Mouse (Mus musculus): ENCODE data around the gene Ccdc51.
"Not testable (repeated sequence)": the region's sequence is repeated elsewhere in the genome, so short reads cannot be mapped to it uniquely, and the experiment has no call there.

Gene Ccdc51

GRCm38 (mm10) chr9:109120956-109121355 is 38.7 kb downstream of the Ccdc51 start:
- no peak for DNase-seq (ENCODE audit: low read depth in 1 of 2, low spot score in 2 of 2)

GRCm38 (mm10) chr9:109122553-109123085 is 40.3 kb downstream of the Ccdc51 start:
- DNase-seq (ENCODE audit: low read depth in 1 of 2, low spot score in 2 of 2): no peak

- DNase-seq (ENCODE audit: low read depth in 1 of 2, low spot score in 2 of 2): no peak
These were observed 41.0 kb downstream of the Ccdc51 start for GRCm38 (mm10) chr9:109123266-109123665.

- no peak for DNase-seq (ENCODE audit: low read depth in 1 of 2, low spot score in 2 of 2)
These were observed 41.9 kb downstream of the Ccdc51 start for GRCm38 (mm10) chr9:109124164-109124563.

GRCm38 (mm10) chr9:109125043-109125442 is 42.8 kb downstream of the Ccdc51 start:
- DNase-seq (ENCODE audit: low read depth in 1 of 2, low spot score in 2 of 2): no peak

- DNase-seq (ENCODE audit: low read depth in 1 of 2, low spot score in 2 of 2): no peak
These were observed 43.2 kb downstream of the Ccdc51 start for GRCm38 (mm10) chr9:109125481-109125880.

GRCm38 (mm10) chr9:109127076-109127475 is 44.8 kb downstream of the Ccdc51 start:
- no peak for DNase-seq (ENCODE audit: low read depth in 1 of 2, low spot score in 2 of 2)

GRCm38 (mm10) chr9:109128211-109128610 is 45.9 kb downstream of the Ccdc51 start:
- DNase-seq (ENCODE audit: low read depth in 1 of 2, low spot score in 2 of 2): no peak

- DNase-seq (ENCODE audit: low read depth in 1 of 2, low spot score in 2 of 2): no peak
These were observed 47.8 kb downstream of the Ccdc51 start for GRCm38 (mm10) chr9:109130076-109130475.

GRCm38 (mm10) chr9:109140414-109140813 is 58.1 kb downstream of the Ccdc51 start:
- not testable (repeated sequence) for DNase-seq (ENCODE audit: low read depth in 1 of 2, low spot score in 2 of 2)

Data from monocyte, adult 2 months (primary cell).